Mouse (Mus musculus) layer of hippocampus, adult 18-20 months (tissue): ENCODE results near the gene Flad1. TPM values are rescaled to one million over a fixed set of nuclear protein-coding genes. Genes with fewer than 3 reads are reported as not detected.

Experiments used
- DNase-seq, 2 experiments: peaks; one replicate each; pipeline ENCODE4 v3.0.0; 2022; ENCODE audit warnings: low spot score in 2 of 2
- total RNA-seq, 2 experiments: library from RNA; stranded (reverse); gene quantifications; 2 replicates each; pipeline ENCODE4 v1.2.3; 2021

Gene Flad1
- total RNA-seq, 2 experiments from 2014 or later: 39.8 to 39.9 TPM

- DNase-seq: no peak
Observed at GRCm38 (mm10) chr3:89355512-89355902, 56.2 kb downstream of the Flad1 start.

DNA sequence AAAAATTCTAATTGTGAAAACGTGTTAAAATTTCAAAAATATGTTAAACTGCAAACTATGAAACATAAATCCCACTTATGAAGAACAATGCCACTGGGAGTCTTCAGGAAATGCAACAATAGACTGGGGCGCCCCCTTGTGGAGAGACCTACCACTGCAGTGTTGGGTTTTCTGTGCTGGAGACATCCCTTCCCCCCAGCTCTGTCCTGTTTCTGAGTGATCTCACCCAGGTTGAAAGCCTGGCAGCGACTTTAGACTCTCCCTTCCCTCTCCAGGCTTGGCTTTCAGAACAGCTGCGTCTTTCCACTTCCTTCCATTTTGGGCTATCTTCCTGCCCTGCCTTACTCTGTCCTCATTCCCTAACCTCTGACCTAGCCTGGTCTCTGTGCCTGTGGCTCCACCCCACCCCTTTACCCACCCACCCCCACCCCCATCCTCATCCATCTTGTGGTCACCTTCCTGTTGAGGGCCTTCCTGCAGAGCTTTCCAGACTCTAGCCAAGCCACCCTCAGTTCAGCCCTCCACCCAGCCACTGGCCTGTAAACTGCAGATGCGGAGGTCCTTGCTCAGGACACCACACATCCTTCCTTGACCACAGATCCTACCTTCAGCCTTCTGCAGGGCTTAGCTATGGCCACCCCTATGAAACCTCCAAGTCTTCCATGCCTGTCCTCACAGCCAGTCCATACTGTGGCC lies 56.7 kb downstream of the Flad1 start:
- DNase-seq: peak; percentile 80 to 93

DNA sequence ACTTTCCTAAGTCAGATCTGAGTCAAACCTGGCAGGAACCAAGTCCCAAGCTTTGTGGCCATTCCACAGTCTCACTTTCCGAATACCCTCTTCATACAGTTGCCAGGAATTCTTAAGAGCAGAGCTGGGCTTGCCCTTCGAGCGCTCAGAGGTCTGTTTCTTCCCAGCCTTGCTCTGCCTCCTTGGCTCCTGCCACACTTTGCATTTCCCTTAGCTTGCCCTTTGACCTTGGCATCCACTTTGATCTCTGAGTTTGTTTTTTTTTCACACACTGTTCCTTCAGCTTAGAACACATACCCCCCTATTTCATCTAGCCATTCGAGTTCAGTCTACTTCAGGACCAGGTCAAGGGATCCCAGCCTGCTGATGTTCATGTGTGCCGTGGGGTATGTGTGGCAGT lies 60.4 kb downstream of the Flad1 start:
- no peak for DNase-seq

Other genes with a start within 250 kb of the Flad1 start
- gene Clk2, start 247.1 kb downstream of the Flad1 start, total RNA-seq: 10 to 100 TPM; 42.3 to 43.5 TPM
- 10 to 100 TPM; 68.5 to 69.8 TPM for gene Scamp3, start 234.4 kb downstream of the Flad1 start, total RNA-seq
- 10 to 100 TPM; 49.0 to 59.9 TPM for gene Fam189b, start 228.7 kb downstream of the Flad1 start, total RNA-seq
- 10 to 100 TPM; 57.3 to 59.9 TPM for gene Gba, start 208.9 kb downstream of the Flad1 start, total RNA-seq
- 10 to 100 TPM; 30.5 to 30.7 TPM for gene Thbs3, start 196.7 kb downstream of the Flad1 start, total RNA-seq
- 10 to 100 TPM; 84.9 to 91.6 TPM for gene Mtx1, start 184.8 kb downstream of the Flad1 start, total RNA-seq
- gene Muc1, start 182.8 kb downstream of the Flad1 start, total RNA-seq: under 1 TPM; 0.71 to 0.84 TPM
- gene Krtcap2, start 165.9 kb downstream of the Flad1 start, total RNA-seq: 10 to 100 TPM; 78.0 to 81.3 TPM
- gene Trim46, start 165.6 kb downstream of the Flad1 start, total RNA-seq: 10 to 100 TPM; 83.1 to 86.0 TPM
- 10 to 100 TPM; 64.2 to 66.9 TPM for gene Dpm3, start 152.5 kb downstream of the Flad1 start, total RNA-seq
- gene Slc50a1, start 141.3 kb downstream of the Flad1 start, total RNA-seq: 10 to 100 TPM; 43.7 to 52.2 TPM
- gene Efna1, start 130.7 kb downstream of the Flad1 start, total RNA-seq: 10 to 100 TPM in 1 of 2 experiments, 1 to 10 TPM in 1; 8.4 to 11.4 TPM
- 10 to 100 TPM; 78.2 to 80.1 TPM for gene Efna3, start 88.9 kb downstream of the Flad1 start, total RNA-seq
- under 1 TPM; 0.53 to 0.77 TPM for gene Efna4, start 73.8 kb downstream of the Flad1 start, total RNA-seq
- gene Adam15, start 61.9 kb downstream of the Flad1 start, total RNA-seq: 100 to 1,000 TPM; 120 to 126 TPM
- gene Dcst2, start 49.9 kb downstream of the Flad1 start, total RNA-seq: under 1 TPM; 0.22 to 0.41 TPM
- not detected for gene Dcst1, start 46.6 kb downstream of the Flad1 start, total RNA-seq
- gene Zbtb7b, start 17.1 kb downstream of the Flad1 start, total RNA-seq: 10 to 100 TPM; 12.1 to 16.8 TPM
- 1 to 10 TPM; 2.5 to 4.4 TPM for gene Lenep, start 9.1 kb downstream of the Flad1 start, total RNA-seq
- 1 to 10 TPM; 2.3 to 2.4 TPM for gene Cks1b, start 6.5 kb upstream of the Flad1 start, total RNA-seq
- gene Shc1, start 6.6 kb upstream of the Flad1 start, total RNA-seq: 10 to 100 TPM; 11.5 to 12.8 TPM
- 10 to 100 TPM; 60.4 to 64.9 TPM for gene Pygo2, start 18.3 kb upstream of the Flad1 start, total RNA-seq
- gene Pbxip1, start 24.8 kb upstream of the Flad1 start, total RNA-seq: 10 to 100 TPM; 37.7 to 41.2 TPM
- 10 to 100 TPM; 29.4 to 34.3 TPM for gene Pmvk, start 42.7 kb upstream of the Flad1 start, total RNA-seq
- 10 to 100 TPM; 24.6 to 26.6 TPM for gene Kcnn3, start 108.3 kb upstream of the Flad1 start, total RNA-seq